Mouse (Mus musculus) olfactory bulb, adult 2 months (tissue): ENCODE data around the gene Abhd4.

Experiments
- CTCF ChIP-seq: fragments of 200-500 bp; IDR thresholded peaks from 2 replicates; pipeline ENCODE4 v1.5.1; 2012; ENCODE audit warnings: low read depth, mild to moderate bottlenecking, low read length, moderate library complexity; ENCODE audit not compliant: insufficient read depth
- POLR2A ChIP-seq: fragments of 200-500 bp; IDR thresholded peaks from 2 replicates; pipeline ENCODE4 v1.6.1; 2012; ENCODE audit warnings: mild to moderate bottlenecking, low read depth, low read length, moderate library complexity; ENCODE audit not compliant: insufficient read depth

- TF ChIP-seq CTCF (no peak), POLR2A (no peak)
These were observed 26.8 kb upstream of the Abhd4 start for GRCm38 (mm10) chr14:54226911-54227811.
